Mouse (Mus musculus) small intestine, adult 2 months (tissue): ENCODE results near the gene Triobp.

Experiments
- CTCF ChIP-seq: fragments of 200-500 bp; IDR thresholded peaks from 2 replicates; pipeline ENCODE4 v1.5.1; 2012; ENCODE audit warnings: low read depth, mild to moderate bottlenecking, control low read depth, inconsistent platforms, low read length, moderate library complexity, mixed read lengths; ENCODE audit not compliant: insufficient replicate concordance, insufficient read length; ENCODE audit errors: extremely low read depth
- POLR2A ChIP-seq: fragments of 200-500 bp; IDR thresholded peaks from 2 replicates; pipeline ENCODE4 v1.6.1; 2012; ENCODE audit warnings: low read depth, mild to moderate bottlenecking, control low read depth, inconsistent platforms, low read length, moderate library complexity

- TF ChIP-seq CTCF (no peak), POLR2A (no peak)
Observed at GRCm38 (mm10) chr15:78923585-78923984, 23.9 kb upstream of the Triobp start.
